Mouse (Mus musculus) liver, adult 2 months (tissue): ENCODE measurements around the gene Olfr432.
"Not testable (repeated sequence)": the region's sequence is repeated elsewhere in the genome, so short reads cannot be mapped to it uniquely, and the experiment has no call there.

Source experiments
- CTCF ChIP-seq: fragments of 200-500 bp; IDR thresholded peaks from 2 replicates; pipeline ENCODE4 v1.5.1; 2011; ENCODE audit warnings: low read depth, low read length, control low read depth
- POLR2A ChIP-seq: fragments of 200-500 bp; IDR thresholded peaks from 2 replicates; pipeline ENCODE4 v1.6.1; 2011; ENCODE audit warnings: low read length, control low read depth; ENCODE audit not compliant: insufficient read depth; ENCODE audit errors: extremely low read depth

DNA sequence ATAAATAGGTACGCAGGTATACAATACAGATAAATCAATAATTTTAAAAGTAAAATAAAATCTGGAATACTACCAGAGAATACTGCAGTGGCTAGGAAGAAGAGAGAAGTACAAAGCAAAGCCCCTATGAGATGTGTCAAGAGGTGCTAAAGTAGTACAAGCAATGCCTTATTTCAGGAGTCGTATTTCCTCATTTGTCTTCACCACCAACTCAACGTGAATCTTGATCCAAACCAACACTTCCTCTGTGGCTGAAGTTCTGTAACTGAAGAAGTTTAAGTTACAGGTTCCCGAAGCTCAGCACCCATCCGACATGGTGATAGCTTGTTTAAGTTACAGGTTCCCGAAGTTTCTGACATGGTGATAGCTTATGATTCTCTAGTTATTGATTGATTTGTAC is 778 bp upstream of the Olfr432 start:
- TF ChIP-seq CTCF, POLR2A: not testable (repeated sequence)
